Comparison of ENCODE assay signal across 22 mouse cellular contexts in the genomic region with DNA sequence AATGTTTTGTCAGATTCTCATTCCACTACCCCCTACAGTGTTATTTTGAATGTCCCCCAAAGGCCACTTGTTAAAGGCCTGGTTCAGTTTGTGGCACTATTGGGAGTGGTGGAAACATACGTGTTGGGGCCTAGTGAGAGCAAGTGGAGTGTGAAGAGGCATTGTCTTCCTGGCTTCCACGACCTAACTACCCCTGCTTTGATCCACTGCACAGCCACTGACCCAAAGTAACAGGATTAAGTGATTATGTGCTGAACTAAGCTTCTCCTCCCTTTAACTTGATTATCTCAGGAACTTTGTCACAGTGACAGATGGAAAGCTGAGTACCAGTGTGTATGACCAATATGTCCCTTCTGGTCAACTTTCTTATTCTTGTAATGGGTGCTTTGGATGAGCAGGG. TPM values are rescaled to one million over a fixed set of nuclear protein-coding genes. Genes with fewer than 3 reads are reported as not detected.
A peak's percentile ranks its signal among the peaks of the same experiment; 100 is the strongest.
DNase-seq lines count a peak whose midpoint lies in the region; ATAC-seq lines count a peak whose summit lies in the region.
"Had no signal": no experiment of that assay in that cellular context is flagged by ENCODE, and none has a peak within 500 bp of the region (broad histone marks: within the 10 kb centered on the region; RNA-seq: fewer than 3 reads in every experiment).

No protein-coding gene starts in this region.

- ATAC-seq in forebrain, embryonic 11.5 days (replicated peaks; ENCODE audit: low FRiP score) = peak; percentile 82
- no peak for ATAC-seq in forebrain, embryonic 15.5 days (replicated peaks)
- no peak for ATAC-seq in midbrain, embryonic 15.5 days (replicated peaks)
- no peak for ATAC-seq in midbrain, embryonic 14.5 days (ENCODE audit: low FRiP score, low TSS enrichment)
- ATAC-seq: intestine, postnatal 0 days had no signal

- H3K4me1 ChIP-seq in forebrain, embryonic 11.5 days (replicated peaks; ENCODE audit: control insufficient read depth, insufficient read depth, low read length) = no peaks in the 10 kb centered on the region
- no peaks in the 10 kb centered on the region for H3K4me1 ChIP-seq in forebrain, embryonic 15.5 days
- H3K4me1 ChIP-seq in midbrain, embryonic 10.5 days = peaks cover 19% of the 10 kb centered on the region
- no peaks in the 10 kb centered on the region for H3K4me1 ChIP-seq in midbrain, embryonic 15.5 days
- H3K4me1 ChIP-seq in midbrain, embryonic 14.5 days (ENCODE audit: control insufficient read depth, insufficient read depth, low read length) = no peaks in the 10 kb centered on the region
- H3K4me1 ChIP-seq: heart, embryonic 15.5 days; limb, embryonic 15.5 days; neural tube, embryonic 12.5 days; stomach, embryonic 15.5 days had no signal

- H3K27me3 ChIP-seq in forebrain, embryonic 11.5 days (ENCODE audit: control insufficient read depth, insufficient read depth, low read length) = no peaks in the 10 kb centered on the region
- H3K27me3 ChIP-seq in forebrain, embryonic 15.5 days = no peaks in the 10 kb centered on the region
- H3K27me3 ChIP-seq in midbrain, embryonic 10.5 days (ENCODE audit: low read depth, poor library complexity, severe bottlenecking) = peaks cover 56% of the 10 kb centered on the region
- H3K27me3 ChIP-seq in midbrain, embryonic 15.5 days (replicated peaks) = no peaks in the 10 kb centered on the region
- H3K27me3 ChIP-seq in midbrain, embryonic 14.5 days (ENCODE audit: control insufficient read depth, insufficient read depth, low read length) = no peaks in the 10 kb centered on the region
- H3K27me3 ChIP-seq: heart, embryonic 15.5 days; limb, embryonic 15.5 days; neural tube, embryonic 12.5 days; stomach, embryonic 15.5 days had no signal

- peak; percentile 53 for DNase-seq in forebrain, embryonic 11.5 days (ENCODE audit: low spot score)
- peak; percentile 62 for DNase-seq in midbrain, embryonic 10.5 days (ENCODE audit: low spot score)
- peak; percentile 2 for DNase-seq in midbrain, embryonic 14.5 days
- DNase-seq in cerebellum, adult 8-10 months = no peak
- DNase-seq in right cerebral cortex, postnatal 25 days = no peak
- DNase-seq: adrenal gland, postnatal 25 days; cerebellum, postnatal 10 days; heart, postnatal 4 days; kidney, postnatal 36 days; lung, embryonic 14.5 days; right cerebral cortex, adult 18-20 months; thymus, postnatal 36 days had no signal

- H3K9me3 ChIP-seq in forebrain, embryonic 11.5 days (ENCODE audit: control insufficient read depth, low read length) = no peaks in the 10 kb centered on the region
- H3K9me3 ChIP-seq in forebrain, embryonic 15.5 days = no peaks in the 10 kb centered on the region
- no peaks in the 10 kb centered on the region for H3K9me3 ChIP-seq in midbrain, embryonic 10.5 days (replicated peaks)
- no peaks in the 10 kb centered on the region for H3K9me3 ChIP-seq in midbrain, embryonic 15.5 days
- no peaks in the 10 kb centered on the region for H3K9me3 ChIP-seq in midbrain, embryonic 14.5 days (ENCODE audit: control insufficient read depth, low read length)
- H3K9me3 ChIP-seq: heart, embryonic 15.5 days; limb, embryonic 15.5 days; neural tube, embryonic 12.5 days; stomach, embryonic 15.5 days had no signal

- 9% methylated on average over 2 of the region's 2 CpGs for WGBS in forebrain, embryonic 11.5 days
- 3% methylated on average over 2 of the region's 2 CpGs for WGBS in forebrain, embryonic 15.5 days
- WGBS in midbrain, embryonic 10.5 days = 6% methylated on average over 2 of the region's 2 CpGs
- 5% methylated on average over 2 of the region's 2 CpGs for WGBS in midbrain, embryonic 15.5 days
- 1% methylated on average over 2 of the region's 2 CpGs for whole genome bisulfite sequencing in midbrain, embryonic 14.5 days

- no peak overlapping the region for H3K9ac ChIP-seq in forebrain, embryonic 11.5 days (ENCODE audit: low read length)
- H3K9ac ChIP-seq in forebrain, embryonic 15.5 days (replicated peaks) = no peak overlapping the region
- no peak overlapping the region for H3K9ac ChIP-seq in midbrain, embryonic 15.5 days
- no peak overlapping the region for H3K9ac ChIP-seq in midbrain, embryonic 14.5 days (replicated peaks; ENCODE audit: low read length)
- H3K9ac ChIP-seq: heart, embryonic 15.5 days; limb, embryonic 15.5 days; liver, embryonic 14.5 days; lung, embryonic 14.5 days; neural tube, embryonic 12.5 days; stomach, embryonic 15.5 days had no signal

- H3K27ac ChIP-seq in forebrain, embryonic 11.5 days (ENCODE audit: low read depth, low read length) = no peak overlapping the region
- H3K27ac ChIP-seq in forebrain, embryonic 15.5 days (replicated peaks) = no peak overlapping the region
- H3K27ac ChIP-seq in midbrain, embryonic 10.5 days (replicated peaks) = no peak overlapping the region
- H3K27ac ChIP-seq in midbrain, embryonic 15.5 days = no peak overlapping the region
- H3K27ac ChIP-seq in midbrain, embryonic 14.5 days (replicated peaks; ENCODE audit: low read depth, low read length) = no peak overlapping the region
- H3K27ac ChIP-seq: heart, embryonic 15.5 days; liver, embryonic 14.5 days; neural tube, embryonic 12.5 days; stomach, embryonic 15.5 days had no signal

- H3K36me3 ChIP-seq in forebrain, embryonic 11.5 days (ENCODE audit: control insufficient read depth, insufficient read depth, low read length) = no peaks in the 10 kb centered on the region
- no peaks in the 10 kb centered on the region for H3K36me3 ChIP-seq in forebrain, embryonic 15.5 days
- no peaks in the 10 kb centered on the region for H3K36me3 ChIP-seq in midbrain, embryonic 10.5 days
- no peaks in the 10 kb centered on the region for H3K36me3 ChIP-seq in midbrain, embryonic 15.5 days (replicated peaks)
- no peaks in the 10 kb centered on the region for H3K36me3 ChIP-seq in midbrain, embryonic 14.5 days (ENCODE audit: control insufficient read depth, insufficient read depth, low read length)
- H3K36me3 ChIP-seq: heart, embryonic 15.5 days; limb, embryonic 15.5 days; neural tube, embryonic 12.5 days; stomach, embryonic 15.5 days had no signal

- no peak overlapping the region for H3K4me3 ChIP-seq in forebrain, embryonic 11.5 days (ENCODE audit: low read depth, low read length)
- H3K4me3 ChIP-seq in forebrain, embryonic 15.5 days = no peak overlapping the region
- H3K4me3 ChIP-seq in midbrain, embryonic 10.5 days = no peak overlapping the region
- H3K4me3 ChIP-seq in midbrain, embryonic 15.5 days = no peak overlapping the region
- H3K4me3 ChIP-seq in midbrain, embryonic 14.5 days (replicated peaks; ENCODE audit: low read depth, low read length) = no peak overlapping the region
- H3K4me3 ChIP-seq: heart, embryonic 15.5 days; limb, embryonic 15.5 days; neural tube, embryonic 12.5 days; stomach, embryonic 15.5 days had no signal

- H3K4me2 ChIP-seq in forebrain, embryonic 11.5 days (ENCODE audit: low read depth, low read length, severe bottlenecking) = no peak overlapping the region
- no peak overlapping the region for H3K4me2 ChIP-seq in forebrain, embryonic 15.5 days (replicated peaks)
- no peak overlapping the region for H3K4me2 ChIP-seq in midbrain, embryonic 15.5 days
- no peak overlapping the region for H3K4me2 ChIP-seq in midbrain, embryonic 14.5 days (ENCODE audit: low read length)
- H3K4me2 ChIP-seq: heart, embryonic 15.5 days; limb, embryonic 15.5 days; lung, embryonic 14.5 days; neural tube, embryonic 12.5 days; stomach, embryonic 15.5 days had no signal

RNA-seq across cellular contexts. Expression of a gene that starts 5.2 kb away (rescaled TPM):
- not detected in 2 replicates for polyA plus RNA-seq in forebrain, embryonic 11.5 days (2014; fragmentation: Nextera tagmentation; extraction: Ambion mirVana)
- polyA plus RNA-seq in forebrain, embryonic 15.5 days (2015; fragmentation: Nextera tagmentation; extraction: Ambion mirVana) = 0.54 TPM in 1 of 2 replicates, not detected in the other
- not detected in 2 replicates for polyA plus RNA-seq in midbrain, embryonic 10.5 days (2016; fragmentation: Nextera tagmentation; extraction: Ambion mirVana)
- not detected in 2 replicates for polyA plus RNA-seq in midbrain, embryonic 15.5 days (2015; fragmentation: Nextera tagmentation; extraction: Ambion mirVana)
- not detected in 2 replicates for polyA plus RNA-seq in midbrain, embryonic 14.5 days (2014; fragmentation: Nextera tagmentation; extraction: Ambion mirVana)
- polyA plus RNA-seq: cortical plate, adult 2 months; intestine, postnatal 0 days; kidney, embryonic 14.5 days; lung, embryonic 14.5 days had no signal

RNA-seq across cellular contexts. Expression of a gene that starts 52.2 kb away (rescaled TPM):
- polyA plus RNA-seq in forebrain, embryonic 11.5 days (2014; fragmentation: Nextera tagmentation; extraction: Ambion mirVana) = not detected in 2 replicates
- polyA plus RNA-seq in forebrain, embryonic 15.5 days (2015; fragmentation: Nextera tagmentation; extraction: Ambion mirVana) = not detected in 2 replicates
- not detected in 2 replicates for polyA plus RNA-seq in midbrain, embryonic 10.5 days (2016; fragmentation: Nextera tagmentation; extraction: Ambion mirVana)
- not detected in 2 replicates for polyA plus RNA-seq in midbrain, embryonic 15.5 days (2015; fragmentation: Nextera tagmentation; extraction: Ambion mirVana)
- polyA plus RNA-seq in midbrain, embryonic 14.5 days (2014; fragmentation: Nextera tagmentation; extraction: Ambion mirVana) = not detected in 2 replicates
- polyA plus RNA-seq: cortical plate, adult 2 months; kidney, embryonic 14.5 days; lung, embryonic 14.5 days had no signal

Comparison
In these comparisons a context has a peak if more than half of its experiments do, and no peak if none do; other contexts are left out.
1. DNase-seq: peak in forebrain, embryonic 11.5 days (single experiment), midbrain, embryonic 10.5 days (single experiment) and midbrain, embryonic 14.5 days (single experiment); none in cerebellum, adult 8-10 months (single experiment) and right cerebral cortex, postnatal 25 days (single experiment).